Mouse (Mus musculus) cerebellum, adult 2 months (tissue): ENCODE measurements around the gene Gpatch8.

Experiments used
- CTCF ChIP-seq: fragments of 200-500 bp; IDR thresholded peaks from 2 replicates; pipeline ENCODE4 v1.5.1; 2011; ENCODE audit warnings: low read depth, mild to moderate bottlenecking, control low read depth, low read length, moderate library complexity, borderline replicate concordance; ENCODE audit not compliant: insufficient read depth
- POLR2A ChIP-seq: fragments of 200-500 bp; IDR thresholded peaks from 2 replicates; pipeline ENCODE4 v1.6.1; 2011; ENCODE audit warnings: low read length, control low read depth, borderline replicate concordance; ENCODE audit not compliant: insufficient read depth

- TF ChIP-seq POLR2A (no peak), CTCF (no peak)
Measured at GRCm38 (mm10) chr11:102556716-102557074, 503 bp upstream of the Gpatch8 start.
